Mouse (Mus musculus): ENCODE data around the gene Tmc5.

Gene Tmc5

DNA sequence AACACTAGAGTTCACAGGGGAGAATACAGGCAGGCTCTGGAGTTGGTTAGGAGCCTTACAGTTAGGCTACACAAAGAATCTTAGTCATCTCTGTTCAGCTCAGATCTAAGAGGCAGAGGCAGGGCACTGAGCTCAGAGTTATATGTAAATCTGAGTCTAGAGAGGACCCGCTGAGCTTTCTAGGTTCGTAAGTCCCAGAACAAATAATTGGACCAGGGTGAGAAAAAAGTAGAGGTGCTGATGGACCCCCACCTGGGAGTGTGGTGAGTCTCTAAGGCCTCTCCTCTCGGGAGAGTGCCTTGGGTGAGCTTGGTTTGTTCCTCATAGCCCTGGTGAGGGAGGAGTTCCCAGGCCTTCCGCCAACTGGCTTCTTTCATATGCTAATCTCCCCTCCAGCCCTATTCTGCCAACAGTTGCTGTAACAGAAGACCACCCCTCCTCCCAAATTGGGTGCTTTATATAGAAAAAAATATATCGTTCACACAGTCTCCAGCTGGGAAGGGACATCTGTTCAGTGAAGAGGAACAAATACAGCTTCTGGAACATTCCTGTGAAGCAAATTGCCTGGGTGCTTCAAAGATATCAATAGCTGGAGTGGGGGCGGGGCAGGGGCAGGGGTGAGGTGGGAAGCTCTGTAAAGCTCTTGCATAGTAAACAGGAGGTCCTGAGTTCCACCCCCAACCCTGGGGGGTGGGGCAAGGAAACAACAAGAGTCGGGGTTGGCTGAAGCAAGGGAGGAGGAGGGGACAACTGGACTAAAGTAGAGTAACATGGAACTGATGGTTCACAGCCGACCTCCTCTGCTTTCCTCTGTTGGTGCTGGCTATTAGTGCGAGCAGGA is 3.3 kb upstream of the Tmc5 start:
- no peaks in the 10 kb centered on the region for H3K36me3 ChIP-seq (ENCODE audit: control insufficient read depth, insufficient read depth, low read length, poor library complexity, severe bottlenecking)
- DNase-seq (ENCODE audit: low read depth, low spot score), result no peak

DNA sequence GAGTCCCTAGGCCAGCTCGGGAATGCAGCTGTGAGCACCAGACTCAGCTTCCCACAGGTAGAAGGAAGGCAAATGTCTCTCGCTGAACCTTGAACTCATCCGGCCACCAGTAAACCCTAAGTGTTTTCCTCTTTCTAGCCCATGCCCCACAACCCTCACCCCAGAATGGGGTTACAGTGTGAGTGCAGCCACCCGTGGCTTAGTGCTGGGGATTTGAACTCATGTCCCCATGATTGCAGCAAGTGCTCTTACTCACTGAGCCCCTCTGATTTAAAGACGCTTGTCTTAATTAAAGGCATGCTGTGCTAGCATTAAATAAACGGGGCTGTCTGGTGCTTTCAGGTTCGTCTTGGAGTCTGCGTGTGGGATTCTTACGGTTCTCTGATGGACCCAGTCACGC is 2.5 kb upstream of the Tmc5 start:
- no peak for DNase-seq (ENCODE audit: low read depth, low spot score)
- H3K36me3 ChIP-seq (ENCODE audit: control insufficient read depth, insufficient read depth, low read length, poor library complexity, severe bottlenecking), result no peaks in the 10 kb centered on the region
- no peaks in the 10 kb centered on the region; the same call in 1 of the 2 replicates for H3K27me3 ChIP-seq (ENCODE audit: control insufficient read depth, insufficient read depth, low read length, poor library complexity, severe bottlenecking)

More for the DNA sequence above, 3.3 kb upstream of the Tmc5 start:
- H3K27me3 ChIP-seq (ENCODE audit: control insufficient read depth, insufficient read depth, low read length, poor library complexity, severe bottlenecking), result no peaks in the 10 kb centered on the region; the same call in 1 of the 2 replicates

DNA sequence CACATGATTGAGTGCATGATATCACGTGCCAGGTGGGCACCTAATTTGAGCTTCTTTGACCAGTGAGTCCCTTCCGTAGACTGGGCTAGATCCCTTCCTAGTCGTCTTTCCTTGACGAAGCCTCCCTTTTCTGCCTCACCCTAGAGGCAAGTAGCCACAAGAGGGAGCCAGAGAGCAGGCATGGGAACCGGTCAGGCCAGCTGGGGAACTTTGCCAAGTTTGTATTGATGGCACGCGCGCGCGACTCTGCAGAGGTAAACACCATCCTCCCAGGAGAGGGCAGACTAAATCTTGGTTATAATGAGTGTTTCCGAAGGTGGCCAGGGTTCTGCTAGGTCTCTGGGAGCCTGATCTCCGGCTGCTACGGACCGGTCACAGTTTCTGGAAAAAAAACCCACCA is 1.9 kb upstream of the Tmc5 start:
- peak; percentile 89 for DNase-seq (ENCODE audit: low read depth, low spot score)
- H3K36me3 ChIP-seq (ENCODE audit: control insufficient read depth, insufficient read depth, low read length, poor library complexity, severe bottlenecking), result no peaks in the 10 kb centered on the region
- H3K27me3 ChIP-seq (ENCODE audit: control insufficient read depth, insufficient read depth, low read length, poor library complexity, severe bottlenecking), result no peaks in the 10 kb centered on the region; the same call in 1 of the 2 replicates

DNA sequence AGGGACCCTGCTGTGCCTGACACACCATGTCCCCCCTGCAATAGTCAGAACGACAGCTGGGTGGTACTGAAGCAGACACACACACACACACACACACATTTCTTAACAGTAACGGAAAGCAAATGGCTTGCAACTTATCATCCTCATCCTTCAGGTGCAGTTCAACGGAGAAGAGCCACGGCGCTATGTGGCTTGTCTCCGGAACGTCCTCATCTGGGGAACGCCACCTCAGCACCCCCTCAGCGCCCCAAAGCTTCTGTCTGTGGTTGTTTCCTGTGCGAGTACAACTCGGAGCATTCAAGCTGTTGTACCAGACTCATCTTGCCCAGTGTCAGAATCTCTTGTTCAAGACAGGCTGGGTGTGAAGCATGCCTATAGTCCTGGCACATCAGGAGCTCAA is 826 bp upstream of the Tmc5 start:
- H3K36me3 ChIP-seq (ENCODE audit: control insufficient read depth, insufficient read depth, low read length, poor library complexity, severe bottlenecking), result no peaks in the 10 kb centered on the region
- no peaks in the 10 kb centered on the region; the same call in 1 of the 2 replicates for H3K27me3 ChIP-seq (ENCODE audit: control insufficient read depth, insufficient read depth, low read length, poor library complexity, severe bottlenecking)
- DNase-seq (ENCODE audit: low read depth, low spot score), result peak; percentile 13

DNA sequence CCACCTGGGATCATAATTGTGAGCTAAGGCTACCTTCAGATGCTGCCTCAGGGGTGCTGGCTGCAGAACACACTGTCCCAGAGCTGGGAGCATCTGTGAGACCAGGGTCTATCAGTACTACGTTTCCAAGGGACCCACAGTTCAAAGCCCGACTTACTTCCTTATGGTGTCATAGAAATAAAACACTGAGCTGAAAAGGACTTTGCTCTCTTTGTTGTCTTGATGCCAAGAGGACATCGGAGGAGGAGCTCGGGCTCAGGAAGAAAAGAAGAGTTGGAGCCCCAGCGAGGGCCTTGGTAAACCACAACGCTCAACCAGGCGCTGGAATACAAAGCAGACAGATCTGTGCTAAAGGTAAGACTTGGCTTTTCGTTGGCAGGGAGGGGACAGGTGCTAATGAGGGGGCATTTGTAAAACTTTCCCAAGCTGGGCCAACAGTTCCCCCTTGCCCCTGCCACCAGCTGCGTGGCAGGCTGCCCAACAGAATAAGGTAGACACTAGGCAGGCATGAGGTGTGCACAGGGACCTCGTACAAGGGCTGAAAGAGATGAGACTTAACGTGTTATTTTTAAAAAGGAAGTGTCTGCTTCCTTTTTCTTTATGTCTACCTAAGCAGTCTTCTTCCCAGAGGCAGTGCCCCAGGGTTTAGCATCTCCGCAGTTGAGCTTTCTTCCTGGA is 3.0 kb downstream of the Tmc5 start:
- no peak for DNase-seq (ENCODE audit: low read depth, low spot score)
- no peaks in the 10 kb centered on the region; the same call in 1 of the 2 replicates for H3K27me3 ChIP-seq (ENCODE audit: control insufficient read depth, insufficient read depth, low read length, poor library complexity, severe bottlenecking)

DNA sequence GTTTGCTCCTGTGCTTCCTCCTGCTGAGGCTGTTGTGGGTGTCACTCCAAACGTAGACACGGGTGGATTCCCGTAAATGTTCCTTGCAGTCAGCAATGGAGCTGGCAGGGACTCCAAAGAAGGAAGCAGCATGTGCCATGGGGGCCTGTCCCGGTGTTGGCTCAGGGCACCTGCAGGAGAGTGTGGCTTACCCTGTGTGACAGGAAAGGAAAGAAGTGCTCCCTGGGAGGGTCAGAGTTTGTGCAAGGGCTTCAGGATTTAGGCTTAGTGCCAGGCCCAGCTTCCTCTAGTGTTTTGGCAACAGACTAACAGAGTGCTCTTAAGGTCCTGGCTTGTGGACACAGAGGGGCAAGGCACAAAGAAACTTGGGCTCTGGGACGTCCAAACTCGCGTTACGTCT is 7.7 kb downstream of the Tmc5 start:
- H3K27me3 ChIP-seq (ENCODE audit: control insufficient read depth, insufficient read depth, low read length, poor library complexity, severe bottlenecking), result no peaks in the 10 kb centered on the region
- H3K36me3 ChIP-seq (ENCODE audit: control insufficient read depth, insufficient read depth, low read length, poor library complexity, severe bottlenecking), result no peaks in the 10 kb centered on the region
- DNase-seq (ENCODE audit: low read depth, low spot score), result no peak

More for the DNA sequence above, 3.0 kb downstream of the Tmc5 start:
- H3K36me3 ChIP-seq (ENCODE audit: control insufficient read depth, insufficient read depth, low read length, poor library complexity, severe bottlenecking), result no peaks in the 10 kb centered on the region

DNA sequence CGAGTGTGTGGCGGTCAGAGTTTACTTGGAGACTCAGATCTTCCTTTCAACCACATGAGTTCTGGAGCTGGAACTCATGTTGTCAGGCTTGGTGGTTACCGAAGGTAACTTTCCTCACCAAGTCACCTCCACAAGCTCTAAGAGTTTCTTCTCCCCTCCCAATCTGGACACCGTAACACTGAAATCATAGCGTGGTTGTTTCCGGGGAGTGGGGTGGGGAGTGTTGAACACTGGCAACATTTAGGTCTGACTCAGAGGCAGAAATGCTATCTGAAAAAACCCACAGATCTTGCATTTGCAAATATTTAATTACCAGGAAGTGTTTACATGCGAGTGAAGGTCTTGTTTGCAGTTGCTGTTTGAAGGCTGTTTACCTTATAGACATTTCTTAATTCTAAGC is 12.7 kb downstream of the Tmc5 start:
- no peak for DNase-seq (ENCODE audit: low read depth, low spot score)
- no peaks in the 10 kb centered on the region for H3K27me3 ChIP-seq (ENCODE audit: control insufficient read depth, insufficient read depth, low read length, poor library complexity, severe bottlenecking)
- H3K36me3 ChIP-seq (ENCODE audit: control insufficient read depth, insufficient read depth, low read length, poor library complexity, severe bottlenecking), result no peaks in the 10 kb centered on the region

DNA sequence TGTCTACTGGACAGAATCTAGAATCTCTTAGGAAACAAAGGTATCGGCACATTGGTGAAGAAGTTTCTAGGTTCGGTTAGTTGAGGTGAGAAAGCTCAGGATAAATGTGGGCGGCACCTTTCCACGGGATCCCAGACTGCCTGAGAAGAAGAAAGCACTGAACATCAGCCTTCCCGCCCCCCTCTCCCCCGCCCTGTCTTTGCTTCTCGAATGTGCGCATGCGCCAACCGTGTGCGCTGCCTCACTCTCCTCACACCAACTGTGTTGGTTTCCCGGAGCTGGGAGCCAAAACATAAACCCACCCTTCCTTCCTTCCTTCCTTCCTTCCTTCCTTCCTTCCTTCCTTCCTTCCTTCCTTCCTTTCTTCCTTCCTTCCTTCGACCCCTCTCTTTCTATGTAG is 13.6 kb downstream of the Tmc5 start:
- no peaks in the 10 kb centered on the region for H3K27me3 ChIP-seq (ENCODE audit: control insufficient read depth, insufficient read depth, low read length, poor library complexity, severe bottlenecking)
- DNase-seq (ENCODE audit: low read depth, low spot score), result no peak
- H3K36me3 ChIP-seq (ENCODE audit: control insufficient read depth, insufficient read depth, low read length, poor library complexity, severe bottlenecking), result no peaks in the 10 kb centered on the region

DNA sequence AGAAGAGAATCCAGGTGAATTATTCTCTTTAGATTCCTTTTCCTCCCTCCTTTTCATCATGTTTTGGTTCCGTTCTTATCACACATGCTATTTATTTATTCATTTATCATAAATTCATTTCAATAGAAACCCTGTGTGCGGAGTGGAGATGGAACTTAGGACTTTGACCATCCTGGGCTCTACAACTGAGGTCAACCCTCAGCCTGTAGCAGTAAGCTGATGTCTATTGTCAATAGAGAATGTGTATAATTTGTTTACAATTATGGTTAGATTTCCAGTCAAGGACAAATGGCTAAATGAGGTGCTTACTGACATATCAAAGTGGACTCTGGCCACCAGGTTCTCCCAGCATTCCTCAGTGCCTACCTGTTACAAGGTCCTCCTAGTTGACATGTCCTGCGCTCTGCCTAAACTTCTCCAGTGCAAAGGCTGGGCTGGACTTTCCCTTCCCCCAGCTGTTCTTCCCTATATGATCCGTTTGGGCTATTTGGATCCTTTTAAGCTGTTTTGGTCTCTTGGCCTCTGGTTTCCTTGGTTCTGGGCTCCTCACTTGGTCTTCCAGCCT is 14.2 kb downstream of the Tmc5 start:
- Histone ChIP-seq H3K36me3 (ENCODE audit: control insufficient read depth, insufficient read depth, low read length, poor library complexity, severe bottlenecking) (no peaks in the 10 kb centered on the region), H3K27me3 (ENCODE audit: control insufficient read depth, insufficient read depth, low read length, poor library complexity, severe bottlenecking) (no peaks in the 10 kb centered on the region)
- DNase-seq (ENCODE audit: low read depth, low spot score), result no peak

DNA sequence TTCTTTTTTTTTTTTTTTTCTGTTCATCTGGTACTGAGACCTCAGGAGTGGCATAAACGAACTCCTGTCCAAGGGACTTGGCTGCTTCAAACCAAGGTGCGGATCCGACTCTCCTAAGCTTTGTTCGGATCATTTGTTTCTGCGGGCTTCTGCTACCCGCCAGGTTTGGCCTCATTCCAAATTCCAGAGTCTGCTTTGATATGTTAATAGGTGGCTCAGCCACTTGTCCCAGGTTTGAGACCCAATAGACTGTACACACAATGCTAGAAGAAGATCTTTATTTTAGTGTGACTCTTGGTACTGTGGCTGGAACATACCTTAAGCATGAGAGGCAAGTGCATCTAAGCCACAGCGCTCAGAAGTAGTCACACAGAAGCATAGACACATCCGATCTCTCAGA is 14.8 kb downstream of the Tmc5 start:
- Histone ChIP-seq H3K27me3 (ENCODE audit: control insufficient read depth, insufficient read depth, low read length, poor library complexity, severe bottlenecking) (no peaks in the 10 kb centered on the region), H3K36me3 (ENCODE audit: control insufficient read depth, insufficient read depth, low read length, poor library complexity, severe bottlenecking) (no peaks in the 10 kb centered on the region)
- no peak for DNase-seq (ENCODE audit: low read depth, low spot score)

DNA sequence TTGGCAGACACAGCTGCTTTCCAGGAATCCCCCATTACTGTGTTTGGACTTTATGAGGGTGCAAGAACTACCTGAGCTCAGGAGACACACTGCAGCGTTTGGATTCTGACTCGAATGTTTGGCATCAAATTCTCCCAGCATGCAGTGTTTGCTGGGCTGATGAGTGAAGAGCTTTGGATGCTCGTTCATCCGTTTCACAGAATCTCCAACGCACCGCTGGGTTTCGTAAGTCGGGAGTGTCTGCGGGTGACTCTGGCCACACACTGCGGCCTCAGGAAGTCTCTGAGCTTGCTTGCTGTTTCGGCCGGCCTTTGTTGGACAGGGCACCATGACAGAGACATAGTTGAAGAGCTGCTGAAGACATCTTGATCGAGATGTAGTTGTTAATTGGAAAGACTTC is 17.0 kb downstream of the Tmc5 start:
- DNase-seq (ENCODE audit: low read depth, low spot score), result no peak
- H3K27me3 ChIP-seq (ENCODE audit: control insufficient read depth, insufficient read depth, low read length, poor library complexity, severe bottlenecking), result no peaks in the 10 kb centered on the region
- no peaks in the 10 kb centered on the region for H3K36me3 ChIP-seq (ENCODE audit: control insufficient read depth, insufficient read depth, low read length, poor library complexity, severe bottlenecking)

DNA sequence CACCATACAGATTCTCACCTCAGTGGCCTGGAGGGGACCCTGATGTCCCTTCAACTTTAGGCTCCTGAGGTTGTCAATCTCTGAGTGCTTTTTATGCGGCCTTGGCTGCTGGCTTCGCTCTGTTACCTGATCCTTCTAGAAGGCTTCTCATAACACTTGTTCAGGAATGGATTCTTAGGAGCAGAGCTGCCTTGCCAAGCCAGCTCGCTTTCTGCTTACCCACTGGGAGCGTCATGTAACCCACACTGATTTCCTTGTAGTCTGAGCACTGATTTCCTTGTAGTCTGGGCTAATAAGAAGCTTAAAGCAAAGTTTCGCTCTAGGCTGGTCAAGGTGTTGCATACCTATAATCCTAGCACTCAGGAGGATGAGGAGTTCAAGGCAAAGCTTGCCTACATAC is 21.0 kb downstream of the Tmc5 start:
- DNase-seq (ENCODE audit: low read depth, low spot score), result no peak
- no peaks in the 10 kb centered on the region for H3K36me3 ChIP-seq (ENCODE audit: control insufficient read depth, insufficient read depth, low read length, poor library complexity, severe bottlenecking)
- no peaks in the 10 kb centered on the region; the same call in 1 of the 2 replicates for H3K27me3 ChIP-seq (ENCODE audit: control insufficient read depth, insufficient read depth, low read length, poor library complexity, severe bottlenecking)

DNA sequence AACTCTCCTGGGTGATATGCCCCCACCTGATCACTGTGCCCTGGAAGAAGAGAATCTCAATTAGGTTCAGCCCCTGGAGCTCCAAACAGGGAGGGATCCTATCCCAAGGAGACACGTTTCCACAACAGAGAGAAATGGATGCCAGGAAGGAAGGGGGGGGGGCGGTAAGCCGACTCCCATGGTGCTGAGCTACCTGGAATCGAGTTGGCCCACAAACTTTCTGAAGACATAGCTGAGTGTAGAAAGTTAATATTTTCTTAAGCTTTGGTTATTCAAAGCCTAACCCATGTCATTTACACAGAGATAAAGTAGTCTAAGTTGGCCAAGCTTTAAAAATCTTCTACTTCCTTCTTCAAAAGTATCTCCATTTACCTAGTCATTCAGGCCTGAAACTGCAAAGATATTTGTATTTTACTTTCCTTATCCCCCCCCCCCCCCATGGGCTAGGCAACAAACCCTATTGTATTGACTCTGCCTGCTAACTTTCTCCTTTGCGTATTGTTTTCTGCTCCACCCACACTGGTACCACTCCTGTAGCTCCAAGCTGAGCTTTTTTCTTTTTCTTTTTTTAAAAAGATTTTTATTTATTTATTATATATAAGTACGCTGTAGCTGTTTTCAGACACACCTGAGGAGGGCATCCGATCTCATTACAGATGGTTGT is 23.3 kb downstream of the Tmc5 start:
- no peak for DNase-seq (ENCODE audit: low read depth, low spot score)
- H3K36me3 ChIP-seq (ENCODE audit: control insufficient read depth, insufficient read depth, low read length, poor library complexity, severe bottlenecking), result no peaks in the 10 kb centered on the region
- H3K27me3 ChIP-seq (ENCODE audit: control insufficient read depth, insufficient read depth, low read length, poor library complexity, severe bottlenecking), result no peaks in the 10 kb centered on the region; the same call in 1 of the 2 replicates

DNA sequence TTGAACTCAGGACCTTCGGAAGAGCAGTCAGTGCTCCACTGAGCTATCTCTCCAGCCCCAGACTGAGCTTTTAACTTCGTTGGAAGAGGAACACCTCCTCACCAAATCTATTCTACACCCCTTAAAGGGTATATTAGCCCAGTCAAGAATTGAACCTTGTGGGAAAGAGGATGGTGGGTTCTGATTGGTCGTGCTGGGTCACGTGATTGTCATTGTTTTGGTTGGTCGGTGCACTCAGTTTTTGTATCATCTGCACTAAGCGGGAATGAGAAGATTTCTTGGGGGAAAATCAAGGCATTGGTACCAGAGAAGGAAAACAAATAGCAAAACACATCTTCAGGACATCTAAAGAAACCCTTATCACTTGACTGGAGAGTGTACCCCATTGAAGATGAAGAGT is 24.0 kb downstream of the Tmc5 start:
- Histone ChIP-seq H3K27me3 (ENCODE audit: control insufficient read depth, insufficient read depth, low read length, poor library complexity, severe bottlenecking) (no peaks in the 10 kb centered on the region; the same call in 1 of the 2 replicates), H3K36me3 (ENCODE audit: control insufficient read depth, insufficient read depth, low read length, poor library complexity, severe bottlenecking) (no peaks in the 10 kb centered on the region)
- DNase-seq (ENCODE audit: low read depth, low spot score), result no peak
